Mouse (Mus musculus) ovary, postnatal 10 days (tissue): Measurements from ENCODE around the gene Adamtsl4.
"Not testable (repeated sequence)": the region's sequence is repeated elsewhere in the genome, so short reads cannot be mapped to it uniquely, and the experiment has no call there.

Experiments
- DNase-seq: peaks from one replicate; pipeline ENCODE4 v3.0.0; 2022; ENCODE audit warnings: low spot score

The Adamtsl4 gene

GRCm38 (mm10) chr3:95676745-95677419 lies 10.8 kb downstream of the Adamtsl4 start:
- peak; percentile 42 for DNase-seq

DNA sequence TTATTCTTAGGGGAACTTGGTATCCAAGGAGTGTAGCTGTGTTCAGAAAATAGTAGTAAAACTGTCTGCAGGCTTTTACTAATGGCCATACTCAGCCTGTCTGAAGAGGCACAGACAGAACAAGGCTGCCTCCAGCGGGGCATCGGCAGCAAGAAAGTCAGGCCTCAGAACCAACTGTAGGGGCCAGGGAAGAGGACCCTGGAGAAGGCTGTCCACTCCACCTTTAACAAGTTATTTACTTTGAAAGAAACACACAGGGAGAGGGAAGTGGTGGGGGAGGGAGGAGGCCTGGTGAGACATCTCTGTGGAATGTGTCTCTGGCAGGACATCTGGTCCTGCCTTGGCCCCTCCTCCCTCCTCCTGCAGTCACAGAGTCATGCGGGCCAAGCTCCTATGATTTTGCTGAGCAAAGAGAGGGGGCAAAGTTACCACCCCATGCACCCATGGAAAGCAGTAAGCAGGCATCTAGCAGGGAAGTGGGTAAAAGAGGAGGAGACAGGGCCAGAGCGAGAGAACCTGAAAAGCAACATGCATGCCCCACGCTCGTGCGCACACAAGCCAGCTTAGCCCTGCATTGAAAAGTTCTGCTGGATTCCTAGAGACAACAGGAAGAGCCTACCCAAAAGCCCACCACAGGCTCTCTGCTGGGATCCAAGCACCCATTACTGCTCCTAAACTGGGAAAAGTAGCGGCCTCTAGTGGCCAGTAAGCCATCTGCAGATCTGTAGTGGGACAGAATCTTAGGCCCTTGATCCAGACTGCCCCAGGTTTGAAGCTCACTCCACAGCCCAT lies 12.2 kb downstream of the Adamtsl4 start:
- peak; percentile 46 for DNase-seq

DNA sequence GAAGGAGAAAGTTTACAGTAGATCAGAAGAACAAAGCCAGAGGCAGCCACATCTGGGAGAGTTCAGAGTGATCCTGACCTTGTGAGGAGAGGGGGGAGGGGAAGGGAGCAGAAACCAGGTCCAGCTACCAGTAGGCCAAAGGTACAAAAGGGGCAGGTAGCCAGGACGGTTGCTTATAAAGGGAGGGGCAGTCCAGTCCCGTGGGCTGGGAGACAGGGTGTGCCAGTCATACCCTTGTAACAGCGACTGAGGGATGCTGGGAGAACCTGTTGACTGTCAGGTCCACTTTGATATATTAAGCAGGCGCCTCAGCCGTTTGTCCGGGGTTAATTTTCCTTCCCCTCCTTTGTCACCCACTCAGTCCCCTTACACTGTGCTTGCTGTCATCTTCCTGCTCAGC lies 12.9 kb downstream of the Adamtsl4 start:
- no peak for DNase-seq

DNA sequence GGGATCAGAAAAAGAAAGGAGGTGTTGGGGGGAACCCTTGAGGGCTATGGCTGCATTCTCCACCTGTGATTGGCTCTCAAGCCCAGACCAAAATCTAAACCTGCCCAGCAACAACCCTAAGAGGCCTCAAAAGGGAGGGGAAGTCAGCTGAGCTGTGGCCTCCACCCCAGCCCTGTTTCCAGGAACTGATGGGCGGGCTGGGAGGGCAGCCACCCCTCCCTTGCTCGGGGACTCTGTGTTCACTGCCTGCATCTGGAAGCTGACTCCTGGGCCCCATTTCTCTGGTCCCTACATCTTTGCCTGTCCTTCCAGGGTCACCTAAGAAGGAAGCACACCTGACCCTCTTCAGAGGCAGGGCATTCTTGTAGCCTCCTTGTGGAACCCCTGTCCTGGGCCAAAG lies 13.5 kb downstream of the Adamtsl4 start:
- no peak for DNase-seq

DNA sequence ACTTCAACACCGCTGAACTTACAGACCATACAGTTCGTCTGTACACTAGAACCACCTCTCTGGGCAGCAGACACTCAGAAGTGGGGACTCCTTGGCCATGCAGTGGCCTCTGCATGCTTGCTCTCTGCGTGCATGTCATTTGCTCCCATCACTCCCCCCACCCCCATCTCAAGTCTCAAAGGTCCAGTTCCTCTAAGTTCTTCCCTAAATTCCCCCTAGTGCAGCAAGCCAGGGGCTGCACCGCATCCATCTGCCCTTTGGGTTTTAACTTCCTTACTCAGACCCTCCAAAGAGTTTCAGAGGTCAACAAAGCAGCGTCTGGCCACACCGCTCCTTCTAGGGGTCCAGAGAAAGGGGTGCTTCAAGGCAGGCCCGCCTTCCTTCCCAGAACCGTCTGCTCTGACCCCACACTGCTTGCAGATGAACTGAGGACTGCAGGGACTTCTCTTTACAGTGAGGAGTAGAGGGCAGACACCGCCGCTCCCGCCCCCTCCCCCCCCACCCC lies 14.0 kb downstream of the Adamtsl4 start:
- DNase-seq, result no peak

GRCm38 (mm10) chr3:95672861-95673706 lies 14.6 kb downstream of the Adamtsl4 start:
- DNase-seq, result no peak

DNA sequence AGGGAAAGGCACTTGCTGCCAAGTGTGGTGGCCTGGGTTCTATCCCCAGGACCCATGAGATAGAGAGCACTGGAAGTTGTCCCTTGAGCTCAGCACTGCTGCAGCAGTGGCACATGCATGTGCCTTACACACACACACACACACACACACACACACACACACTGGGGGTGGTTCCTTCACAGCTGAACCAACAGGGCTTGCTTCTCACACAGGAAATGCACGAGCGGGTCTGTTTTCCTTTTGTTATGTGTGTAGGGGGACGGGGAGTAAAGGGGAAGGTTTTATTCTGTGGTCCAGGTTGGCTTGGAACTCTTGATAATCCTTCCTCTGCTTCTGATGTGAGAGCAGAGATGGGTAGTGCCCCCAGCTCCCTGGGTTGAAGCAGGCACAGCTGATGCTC lies 15.3 kb downstream of the Adamtsl4 start:
- DNase-seq, result no peak

DNA sequence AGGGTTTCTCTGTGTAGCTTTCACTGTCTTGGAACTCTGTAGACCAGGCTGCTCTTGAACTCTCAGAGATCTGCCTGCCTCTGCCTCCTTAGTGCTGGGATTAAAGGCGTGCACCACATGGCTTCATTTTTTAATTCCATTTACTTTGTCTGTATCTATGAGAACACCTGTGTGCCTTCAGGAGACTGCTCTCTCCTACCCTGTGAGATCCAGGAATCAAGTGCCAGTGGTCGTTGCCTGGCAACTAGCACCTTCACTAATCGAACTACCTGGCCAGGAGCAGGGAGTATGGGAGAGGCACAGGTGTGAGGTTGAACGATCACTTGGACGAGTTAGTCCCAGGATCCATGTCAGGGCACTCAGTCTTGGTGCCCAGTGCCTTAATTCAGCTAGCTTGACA lies 16.5 kb downstream of the Adamtsl4 start:
- DNase-seq, result no peak

GRCm38 (mm10) chr3:95670419-95670818 lies 17.3 kb downstream of the Adamtsl4 start:
- DNase-seq, result not testable (repeated sequence)

GRCm38 (mm10) chr3:95669309-95669665 lies 18.4 kb downstream of the Adamtsl4 start:
- no peak for DNase-seq

DNA sequence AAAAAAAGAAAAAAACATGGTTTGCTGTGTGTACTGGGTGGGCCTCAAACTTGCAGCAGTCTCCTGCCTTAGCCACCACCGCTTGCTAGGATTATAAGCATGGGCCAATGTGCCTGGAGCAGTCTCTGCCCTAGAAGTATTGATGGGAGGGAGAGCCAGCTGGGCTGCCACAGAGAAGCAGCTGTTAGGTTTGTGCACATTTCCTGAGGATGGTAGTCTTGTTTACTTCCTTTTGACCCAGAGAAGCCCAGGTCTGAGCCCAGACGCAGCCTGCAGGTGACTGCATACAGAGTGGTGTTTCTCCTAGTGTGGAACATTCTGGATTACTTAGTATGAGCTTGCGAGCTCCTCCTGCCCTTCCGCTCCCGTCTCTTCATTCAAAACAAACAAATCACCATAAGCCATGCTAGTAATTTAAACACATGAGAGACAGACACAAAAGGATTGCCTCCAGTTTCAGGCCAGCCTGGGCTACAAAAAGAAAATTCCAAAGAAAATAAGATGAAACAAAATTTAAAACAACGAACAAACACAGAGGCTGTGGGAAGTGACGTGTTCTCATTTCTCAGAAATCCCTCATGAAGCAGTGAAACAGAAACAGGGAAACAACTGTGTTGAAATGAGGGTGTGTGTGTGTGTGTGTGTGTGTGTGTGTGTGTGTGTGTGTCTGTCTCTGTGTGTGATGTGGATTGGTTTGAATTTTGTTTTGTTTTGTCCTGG lies 19.0 kb downstream of the Adamtsl4 start:
- no peak for DNase-seq

GRCm38 (mm10) chr3:95668026-95668425 lies 19.7 kb downstream of the Adamtsl4 start:
- DNase-seq, result no peak

GRCm38 (mm10) chr3:95667521-95667920 lies 20.2 kb downstream of the Adamtsl4 start:
- no peak for DNase-seq

- DNase-seq, result no peak
These were observed 21.4 kb downstream of the Adamtsl4 start for GRCm38 (mm10) chr3:95666124-95666844.

DNA sequence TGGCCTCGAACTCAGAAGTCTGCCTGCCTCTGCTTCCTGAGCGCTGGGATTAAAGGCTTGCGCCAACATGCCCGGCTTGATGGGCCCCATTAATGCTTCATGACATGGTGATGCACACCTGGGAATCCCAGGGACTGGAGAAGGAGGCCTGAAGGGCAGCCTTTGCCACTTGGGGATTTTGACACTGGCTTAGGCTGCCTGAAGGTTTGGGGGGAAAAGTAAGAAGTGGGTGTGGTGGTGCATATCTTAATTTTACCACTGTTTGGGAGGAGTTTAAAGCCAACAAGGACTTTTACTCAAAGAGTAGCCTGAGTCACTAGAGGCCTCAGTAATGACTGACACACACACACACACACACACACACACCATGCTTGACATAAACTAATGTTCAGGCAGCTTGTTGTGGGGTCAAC lies 22.8 kb downstream of the Adamtsl4 start:
- no peak for DNase-seq

- DNase-seq, result no peak
These were observed 23.6 kb downstream of the Adamtsl4 start for GRCm38 (mm10) chr3:95663969-95664608.

GRCm38 (mm10) chr3:95663486-95663885 lies 24.2 kb downstream of the Adamtsl4 start:
- no peak for DNase-seq

- no peak for DNase-seq
These were observed 24.8 kb downstream of the Adamtsl4 start for GRCm38 (mm10) chr3:95662724-95663449.

- no peak for DNase-seq
These were observed 25.6 kb downstream of the Adamtsl4 start for GRCm38 (mm10) chr3:95661945-95662715.
